Mouse (Mus musculus): ENCODE data around the gene Cnih2.

DNA sequence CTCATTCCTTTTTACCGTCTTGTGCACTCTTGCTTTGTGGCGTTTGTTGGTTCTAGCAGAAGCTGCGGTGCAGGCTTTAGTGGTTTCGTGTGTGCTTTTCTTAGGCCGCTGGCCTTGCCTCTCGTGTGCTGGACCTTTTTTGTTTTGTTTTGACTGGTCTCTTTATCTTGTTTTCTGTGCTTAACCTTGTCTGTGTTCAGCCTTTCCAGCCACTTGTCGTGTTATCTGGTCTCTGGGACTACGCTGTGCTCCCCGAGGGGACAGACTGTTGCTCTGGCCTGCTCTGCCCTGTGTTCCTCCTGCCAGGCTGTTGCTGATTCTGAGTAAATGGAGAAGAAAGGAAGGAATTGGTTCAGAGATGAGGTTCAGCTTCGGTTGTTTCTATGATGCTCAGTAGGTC is 24.2 kb upstream of the Cnih2 start:
- TF ChIP-seq CTCF (IDR thresholded peaks at IDR 0.05; ENCODE audit: borderline replicate concordance, control insufficient read depth, extremely low read depth, insufficient read depth, low read length, poor library complexity): no peak
- TF ChIP-seq POLR2A (IDR thresholded peaks at IDR 0.05; ENCODE audit: control insufficient read depth, extremely low read depth, insufficient read depth, low read length, poor library complexity): no peak
